Mouse (Mus musculus): ENCODE measurements around the gene Tmtc1. TPM values are rescaled to one million over a fixed set of nuclear protein-coding genes. Genes with fewer than 3 reads are reported as not detected.

Tmtc1 gene
- polyA plus RNA-seq, 1 experiment = not detected

DNA sequence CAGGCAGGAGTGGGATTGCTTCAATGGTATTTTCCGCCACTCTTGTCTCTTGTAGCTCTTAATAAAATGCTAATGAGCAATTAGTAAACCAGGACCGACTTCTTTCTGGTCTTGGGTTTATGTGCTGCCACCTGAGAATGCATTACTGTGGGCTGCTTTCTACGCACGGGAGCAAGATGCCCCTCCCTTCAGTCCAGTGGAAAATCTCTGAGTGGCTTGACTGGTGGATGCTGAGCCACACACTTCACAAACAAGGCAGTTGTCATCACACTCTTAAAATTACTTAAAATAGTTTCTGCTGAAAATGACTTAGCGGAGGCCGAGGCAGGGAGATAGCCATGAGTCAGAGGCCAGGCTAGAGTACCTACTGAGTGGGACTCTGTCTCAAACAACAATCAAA is 116.1 kb downstream of the Tmtc1 start:
- H3K27me3 ChIP-seq (ENCODE audit: control insufficient read depth) = no peaks in the 10 kb centered on the region
- H3K4me3 ChIP-seq (replicated peaks) = no peak overlapping the region
- no peaks in the 10 kb centered on the region for H3K4me1 ChIP-seq (ENCODE audit: control insufficient read depth)
- no peaks in the 10 kb centered on the region for H3K9me3 ChIP-seq (ENCODE audit: control insufficient read depth, low read length)
- TF ChIP-seq TAL1 (IDR thresholded peaks at IDR 0.05; ENCODE audit: low read length) (no peak), GATA1 (IDR thresholded peaks at IDR 0.05; ENCODE audit: low read length) (no peak)
- no peaks in the 10 kb centered on the region for H3K36me3 ChIP-seq (ENCODE audit: control insufficient read depth)

DNA sequence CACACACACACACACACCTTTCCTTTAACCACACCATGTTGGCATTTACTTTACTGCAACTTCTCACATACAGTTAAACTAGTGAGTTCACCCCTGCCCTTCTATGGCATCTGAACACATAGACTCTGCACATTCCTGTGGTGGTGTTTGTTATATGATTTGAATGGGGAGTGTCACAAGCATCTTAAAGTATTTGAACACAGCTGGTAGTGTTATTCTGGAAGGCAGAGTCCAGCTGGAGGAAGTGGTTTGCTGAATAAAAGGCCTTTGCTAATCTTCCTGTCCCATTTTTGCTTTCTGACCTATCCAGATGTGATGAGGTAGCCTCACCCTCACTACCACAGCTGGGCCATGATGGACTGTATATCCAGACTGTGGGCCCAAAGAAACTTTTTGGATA is 125.5 kb downstream of the Tmtc1 start:
- Histone ChIP-seq H3K36me3 (ENCODE audit: control insufficient read depth) (no peaks in the 10 kb centered on the region), H3K4me1 (ENCODE audit: control insufficient read depth) (no peaks in the 10 kb centered on the region), H3K9me3 (ENCODE audit: control insufficient read depth, low read length) (no peaks in the 10 kb centered on the region), H3K27me3 (ENCODE audit: control insufficient read depth) (no peaks in the 10 kb centered on the region), H3K4me3 (replicated peaks) (no peak overlapping the region)
- TF ChIP-seq TAL1 (IDR thresholded peaks at IDR 0.05; ENCODE audit: low read length) (no peak), GATA1 (IDR thresholded peaks at IDR 0.05; ENCODE audit: low read length) (no peak)

DNA sequence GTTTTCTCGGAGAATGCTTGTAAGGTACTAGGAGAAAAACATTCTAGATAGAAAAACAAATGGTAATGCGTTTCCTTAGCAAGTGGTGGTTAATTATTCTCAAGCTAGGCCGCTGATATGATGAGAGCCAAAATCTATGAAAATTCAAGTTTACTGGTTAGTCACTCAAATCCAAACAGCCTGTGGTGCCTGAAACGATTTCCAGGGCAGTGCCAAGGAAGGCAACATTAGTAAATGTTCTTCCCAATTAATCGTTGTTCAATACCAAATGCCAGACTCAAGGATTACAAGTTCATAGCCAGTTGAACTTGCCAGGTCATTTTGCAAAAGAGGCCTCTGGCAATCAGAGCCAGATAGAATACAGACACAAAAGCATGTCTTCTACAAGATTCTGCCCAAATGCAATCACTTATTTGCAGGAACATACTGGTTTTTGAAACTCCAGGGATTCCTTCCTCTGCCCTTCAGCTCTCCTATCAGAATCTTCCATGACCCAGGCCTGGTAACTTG is 128.6 kb downstream of the Tmtc1 start:
- H3K36me3 ChIP-seq (ENCODE audit: control insufficient read depth) = no peaks in the 10 kb centered on the region
- H3K9me3 ChIP-seq (ENCODE audit: control insufficient read depth, low read length) = no peaks in the 10 kb centered on the region
- H3K27me3 ChIP-seq (ENCODE audit: control insufficient read depth) = no peaks in the 10 kb centered on the region
- TF ChIP-seq TAL1 (IDR thresholded peaks at IDR 0.05; ENCODE audit: low read length) (no peak), GATA1 (IDR thresholded peaks at IDR 0.05; ENCODE audit: low read length) (no peak)
- no peaks in the 10 kb centered on the region for H3K4me1 ChIP-seq (ENCODE audit: control insufficient read depth)
- no peak overlapping the region for H3K4me3 ChIP-seq (replicated peaks)

DNA sequence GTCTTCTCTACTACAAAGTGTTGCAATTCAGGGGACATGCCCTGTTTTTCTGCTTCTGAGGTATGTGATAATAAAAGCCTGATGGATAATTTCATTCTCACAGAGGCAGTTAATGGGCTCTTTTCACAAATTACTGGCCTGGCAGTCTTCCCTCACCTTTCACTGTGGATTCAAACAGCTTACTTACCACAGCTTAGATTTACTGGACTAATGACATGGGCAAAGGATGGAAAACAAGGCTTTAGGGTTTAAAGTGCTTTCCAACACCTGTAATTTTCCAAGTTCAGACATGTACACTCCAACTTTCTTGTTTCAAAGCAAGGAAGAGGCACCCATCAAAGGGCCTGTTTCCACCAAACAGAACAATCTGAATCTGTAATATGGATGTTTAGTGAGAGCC is 129.1 kb downstream of the Tmtc1 start:
- Histone ChIP-seq H3K4me1 (ENCODE audit: control insufficient read depth) (no peaks in the 10 kb centered on the region), H3K36me3 (ENCODE audit: control insufficient read depth) (no peaks in the 10 kb centered on the region), H3K27me3 (ENCODE audit: control insufficient read depth) (no peaks in the 10 kb centered on the region), H3K9me3 (ENCODE audit: control insufficient read depth, low read length) (no peaks in the 10 kb centered on the region), H3K4me3 (replicated peaks) (no peak overlapping the region)
- no peak for TF ChIP-seq GATA1 (IDR thresholded peaks at IDR 0.05; ENCODE audit: low read length)
- TF ChIP-seq TAL1 (IDR thresholded peaks at IDR 0.05; ENCODE audit: low read length) = no peak

- H3K9me3 ChIP-seq (ENCODE audit: control insufficient read depth, low read length) = no peaks in the 10 kb centered on the region
- H3K36me3 ChIP-seq (ENCODE audit: control insufficient read depth) = no peaks in the 10 kb centered on the region
- H3K27me3 ChIP-seq (ENCODE audit: control insufficient read depth) = no peaks in the 10 kb centered on the region
- TF ChIP-seq TAL1 (IDR thresholded peaks at IDR 0.05; ENCODE audit: low read length) = no peak
- no peak for TF ChIP-seq GATA1 (IDR thresholded peaks at IDR 0.05; ENCODE audit: low read length)
- H3K4me3 ChIP-seq (replicated peaks) = no peak overlapping the region
- H3K4me1 ChIP-seq (ENCODE audit: control insufficient read depth) = no peaks in the 10 kb centered on the region
Measured at GRCm38 (mm10) chr6:148310981-148311380, 133.2 kb downstream of the Tmtc1 start.

GRCm38 (mm10) chr6:148305821-148306220 is 138.4 kb downstream of the Tmtc1 start:
- H3K4me3 ChIP-seq (replicated peaks) = no peak overlapping the region
- H3K9me3 ChIP-seq (ENCODE audit: control insufficient read depth, low read length) = no peaks in the 10 kb centered on the region
- TF ChIP-seq GATA1 (IDR thresholded peaks at IDR 0.05; ENCODE audit: low read length) (no peak), TAL1 (IDR thresholded peaks at IDR 0.05; ENCODE audit: low read length) (no peak)
- H3K4me1 ChIP-seq (ENCODE audit: control insufficient read depth) = no peaks in the 10 kb centered on the region
- H3K27me3 ChIP-seq (ENCODE audit: control insufficient read depth) = no peaks in the 10 kb centered on the region
- no peaks in the 10 kb centered on the region for H3K36me3 ChIP-seq (ENCODE audit: control insufficient read depth)

- H3K4me1 ChIP-seq (ENCODE audit: control insufficient read depth) = no peaks in the 10 kb centered on the region
- no peaks in the 10 kb centered on the region for H3K36me3 ChIP-seq (ENCODE audit: control insufficient read depth)
- no peaks in the 10 kb centered on the region for H3K27me3 ChIP-seq (ENCODE audit: control insufficient read depth)
- H3K4me3 ChIP-seq (replicated peaks) = no peak overlapping the region
- no peak for TF ChIP-seq TAL1 (IDR thresholded peaks at IDR 0.05; ENCODE audit: low read length)
- TF ChIP-seq GATA1 (IDR thresholded peaks at IDR 0.05; ENCODE audit: low read length) = no peak
- no peaks in the 10 kb centered on the region for H3K9me3 ChIP-seq (ENCODE audit: control insufficient read depth, low read length)
Measured at GRCm38 (mm10) chr6:148305191-148305590, 139.0 kb downstream of the Tmtc1 start.

GRCm38 (mm10) chr6:148302261-148302660 is 141.9 kb downstream of the Tmtc1 start:
- no peak for TF ChIP-seq GATA1 (IDR thresholded peaks at IDR 0.05; ENCODE audit: low read length)
- no peak for TF ChIP-seq TAL1 (IDR thresholded peaks at IDR 0.05; ENCODE audit: low read length)
- Histone ChIP-seq H3K4me1 (ENCODE audit: control insufficient read depth) (no peaks in the 10 kb centered on the region), H3K9me3 (ENCODE audit: control insufficient read depth, low read length) (no peaks in the 10 kb centered on the region), H3K36me3 (ENCODE audit: control insufficient read depth) (no peaks in the 10 kb centered on the region), H3K4me3 (replicated peaks) (no peak overlapping the region), H3K27me3 (ENCODE audit: control insufficient read depth) (no peaks in the 10 kb centered on the region)

- H3K9me3 ChIP-seq (ENCODE audit: control insufficient read depth, low read length) = no peaks in the 10 kb centered on the region
- H3K4me1 ChIP-seq (ENCODE audit: control insufficient read depth) = no peaks in the 10 kb centered on the region
- no peak overlapping the region for H3K4me3 ChIP-seq (replicated peaks)
- H3K27me3 ChIP-seq (ENCODE audit: control insufficient read depth) = no peaks in the 10 kb centered on the region
- TF ChIP-seq GATA1 (IDR thresholded peaks at IDR 0.05; ENCODE audit: low read length) (no peak), TAL1 (IDR thresholded peaks at IDR 0.05; ENCODE audit: low read length) (no peak)
- H3K36me3 ChIP-seq (ENCODE audit: control insufficient read depth) = no peaks in the 10 kb centered on the region
Measured at GRCm38 (mm10) chr6:148297086-148297485, 147.1 kb downstream of the Tmtc1 start.

DNA sequence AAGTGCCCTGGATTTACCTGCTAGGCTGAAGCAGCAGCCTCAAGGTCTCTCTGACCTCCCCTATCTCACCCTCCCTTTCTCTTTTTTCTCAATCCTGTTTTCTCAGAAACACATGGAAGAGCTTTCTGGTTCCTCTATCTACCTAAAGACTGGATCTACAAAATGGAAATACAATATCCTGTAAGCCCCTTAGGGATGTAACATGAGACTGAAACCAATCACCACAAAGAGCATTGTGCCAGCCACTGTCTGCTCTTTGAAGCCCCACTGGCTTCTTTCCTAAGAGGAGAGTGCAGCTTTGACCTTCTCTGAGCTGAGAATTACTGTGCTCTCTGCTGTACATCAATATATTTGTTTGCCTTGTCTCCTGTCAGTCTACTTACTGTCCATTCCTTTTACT is 147.8 kb downstream of the Tmtc1 start:
- TF ChIP-seq GATA1 (IDR thresholded peaks at IDR 0.05; ENCODE audit: low read length) (no peak), TAL1 (IDR thresholded peaks at IDR 0.05; ENCODE audit: low read length) (no peak)
- no peaks in the 10 kb centered on the region for H3K4me1 ChIP-seq (ENCODE audit: control insufficient read depth)
- no peaks in the 10 kb centered on the region for H3K9me3 ChIP-seq (ENCODE audit: control insufficient read depth, low read length)
- H3K4me3 ChIP-seq (replicated peaks) = no peak overlapping the region
- no peaks in the 10 kb centered on the region for H3K36me3 ChIP-seq (ENCODE audit: control insufficient read depth)
- no peaks in the 10 kb centered on the region for H3K27me3 ChIP-seq (ENCODE audit: control insufficient read depth)

All from erythroblast, embryonic 14.5 days (primary cell).